Mouse (Mus musculus) cerebellum, adult 2 months (tissue): ENCODE measurements around the gene Tbx1. TPM values are rescaled to one million over a fixed set of nuclear protein-coding genes. Genes with fewer than 3 reads are reported as not detected.

Experiments used
- DNase-seq, 2 experiments: peaks; one replicate each; pipeline ENCODE4 v3.0.0; 2021
- H3K27ac ChIP-seq: fragments of 200-500 bp; 2 replicates; pipeline ENCODE4 v1.5.1; 2012; ENCODE audit warnings: low read length, control low read depth, inconsistent platforms; ENCODE audit not compliant: insufficient read depth
- H3K27me3 ChIP-seq: fragments of 200-500 bp; 2 replicates; pipeline ENCODE4 v1.6.1; 2012; ENCODE audit warnings: inconsistent platforms, mild to moderate bottlenecking, low read length, moderate library complexity; ENCODE audit not compliant: control insufficient read depth, insufficient read depth
- H3K4me1 ChIP-seq: fragments of 200-500 bp; 2 replicates; pipeline ENCODE4 v1.6.1; 2011; ENCODE audit warnings: low read length; ENCODE audit not compliant: control insufficient read depth, insufficient read depth
- H3K4me3 ChIP-seq: fragments of 200-500 bp; replicated peaks from 2 replicates; pipeline ENCODE3; 2011; ENCODE audit warnings: mild to moderate bottlenecking, low read depth, low read length, control low read depth; ENCODE audit not compliant: insufficient read depth
- CTCF ChIP-seq: fragments of 200-500 bp; IDR thresholded peaks from 2 replicates; pipeline ENCODE4 v1.5.1; 2011; ENCODE audit warnings: low read depth, mild to moderate bottlenecking, control low read depth, low read length, moderate library complexity, borderline replicate concordance; ENCODE audit not compliant: insufficient read depth
- POLR2A ChIP-seq: fragments of 200-500 bp; IDR thresholded peaks from 2 replicates; pipeline ENCODE4 v1.6.1; 2011; ENCODE audit warnings: low read length, control low read depth, borderline replicate concordance; ENCODE audit not compliant: insufficient read depth
- WGBS: fragments of 180-500 bp; shearing (Covaris S2); methylation state at CpG from one replicate; pipeline ENCODE4 v1.1.7; 2018; 5-methylcytosine and 5-hydroxymethylcytosine counted together
- polyA plus RNA-seq: library from polyadenylated mRNA; depleted of rRNA; stranded (reverse); fragments of >200 nt; gene quantifications from 2 replicates; pipeline ENCODE4 v1.2.3, GENCODE M21; 2012

The Tbx1 gene
- polyA plus RNA-seq, 1 experiment, result 3.0 TPM

DNA sequence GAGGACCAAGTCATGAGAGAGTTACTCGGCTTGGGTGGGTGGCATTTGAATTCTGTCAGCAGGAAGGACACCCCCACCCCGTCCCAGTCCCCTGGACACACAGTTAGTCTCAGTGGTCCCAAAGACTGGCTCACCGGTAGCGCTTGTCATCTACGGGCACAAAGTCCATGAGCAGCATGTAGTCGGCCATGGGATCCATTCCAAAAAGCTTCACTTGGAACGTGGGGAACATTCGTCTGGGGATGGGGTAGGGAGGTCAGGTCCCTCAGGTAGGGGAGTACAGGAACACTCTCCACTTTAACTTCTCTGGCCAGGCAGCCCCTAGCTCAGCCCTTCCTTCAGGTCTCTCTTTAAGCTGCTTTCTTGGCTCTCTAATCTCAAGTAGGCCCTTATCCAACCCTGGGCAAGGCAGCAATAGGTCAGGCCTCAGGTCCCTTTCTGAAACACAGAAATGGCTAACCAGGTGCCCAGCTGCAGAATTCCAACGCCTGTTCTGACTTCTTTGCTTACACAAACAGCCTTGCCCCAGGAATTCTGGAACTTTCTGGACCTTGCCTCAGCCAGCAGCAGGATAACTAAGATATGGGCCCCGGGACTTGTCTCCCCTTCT, 5.5 kb downstream of the Tbx1 start:
- Histone ChIP-seq H3K4me3 (no peak overlapping the region), H3K27me3 (peaks cover 10% of the 10 kb centered on the region; the same call in 1 of the 2 replicates), H3K4me1 (no peaks in the 10 kb centered on the region), H3K27ac (no peak overlapping the region)
- no peak for DNase-seq
- 52% methylated on average over 10 of the region's 10 CpGs for WGBS
- no peak for TF ChIP-seq CTCF
- no peak for TF ChIP-seq POLR2A

DNA sequence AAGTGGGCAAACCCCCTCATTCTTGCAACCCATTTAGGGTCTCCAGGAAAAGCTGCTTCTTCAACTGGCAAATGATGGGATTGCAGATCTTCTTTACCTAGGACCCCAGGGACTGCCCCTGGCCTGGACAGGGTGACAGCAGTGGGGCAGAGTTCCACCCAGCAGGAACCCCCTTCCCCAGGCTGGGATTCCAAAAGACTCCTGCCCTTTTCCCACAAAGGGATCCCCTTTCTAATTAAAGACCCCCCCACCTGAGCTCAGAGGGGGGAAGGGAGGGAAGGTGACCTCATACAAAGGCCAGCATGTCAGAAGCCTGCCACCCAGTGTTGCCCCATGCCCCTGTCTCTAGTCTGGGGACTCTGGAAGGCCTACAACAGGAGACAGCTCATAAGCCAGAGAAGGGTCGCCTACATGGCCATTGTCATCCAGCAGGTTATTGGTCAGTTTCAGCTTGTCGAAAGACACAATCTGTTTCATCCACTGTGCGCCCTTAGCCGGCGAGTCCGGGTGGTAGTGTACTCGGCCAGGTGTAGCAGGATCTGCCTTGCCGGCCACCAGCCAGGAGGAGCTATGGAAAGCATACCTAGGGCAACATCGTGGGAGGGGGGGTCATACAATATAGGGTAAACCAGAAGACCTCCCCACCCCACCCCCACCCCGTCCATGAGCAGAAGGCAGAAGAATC, 6.7 kb downstream of the Tbx1 start:
- 48% methylated on average over 10 of the region's 10 CpGs for WGBS
- no peak for DNase-seq
- Histone ChIP-seq H3K27ac (no peak overlapping the region), H3K27me3 (peaks cover 10% of the 10 kb centered on the region; the same call in 1 of the 2 replicates), H3K4me1 (no peaks in the 10 kb centered on the region), H3K4me3 (no peak overlapping the region)
- TF ChIP-seq POLR2A, result no peak
- TF ChIP-seq CTCF, result no peak

DNA sequence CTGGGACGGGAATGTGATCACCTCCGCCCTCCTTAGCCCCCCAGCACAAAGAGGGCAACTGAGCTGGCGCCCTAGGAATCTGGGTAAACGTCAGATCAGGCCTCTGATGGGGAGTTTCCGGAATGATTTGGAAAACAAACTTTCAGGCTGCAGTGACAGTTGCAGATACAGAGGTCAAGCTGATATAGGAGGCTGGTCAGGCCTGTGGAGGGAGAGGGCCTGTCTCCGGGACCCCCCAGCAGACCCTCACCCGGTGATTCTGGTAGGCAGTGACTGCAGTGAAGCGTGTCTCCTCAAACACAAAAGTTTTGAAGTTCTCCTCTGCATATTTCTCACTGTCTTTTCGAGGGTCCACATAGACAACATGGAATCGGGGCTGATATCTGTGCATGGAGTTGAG, 7.3 kb downstream of the Tbx1 start:
- 47% methylated on average over 10 of the region's 10 CpGs for WGBS

DNA sequence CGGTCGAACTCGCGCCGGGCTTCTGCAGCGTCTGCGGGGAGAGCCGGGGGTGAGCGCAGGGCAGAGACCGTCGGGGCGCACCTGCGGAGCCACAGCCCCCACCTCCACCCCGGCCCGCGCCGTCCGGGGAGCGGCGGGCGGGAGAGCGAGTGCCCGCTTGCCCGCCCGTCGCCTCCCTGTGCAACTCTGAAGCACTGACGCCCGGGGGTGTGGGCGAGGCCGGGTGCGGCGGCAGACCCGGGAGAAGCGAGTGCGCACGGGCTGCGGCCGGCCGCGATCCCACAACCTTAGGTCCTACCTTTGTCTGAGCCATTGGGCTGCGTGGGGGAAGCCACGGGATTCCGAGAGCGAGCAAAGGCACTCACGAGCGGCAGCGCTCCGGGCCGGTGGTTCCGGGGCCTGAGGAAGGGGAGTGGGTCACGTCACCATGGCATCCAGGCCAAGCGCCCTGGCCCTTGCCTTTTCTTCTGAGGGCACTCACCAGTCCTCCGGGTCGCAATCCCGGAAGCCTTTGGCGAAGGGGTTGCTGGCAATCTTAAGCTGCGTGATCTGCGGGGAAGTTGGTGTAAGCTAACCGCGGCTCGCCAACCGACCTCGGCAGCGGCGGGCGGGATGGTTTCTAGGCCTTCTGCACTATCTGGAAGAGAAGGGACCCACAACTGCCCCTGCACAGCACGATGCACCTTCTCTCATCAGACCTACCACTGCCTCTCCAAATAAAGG, 7.9 kb downstream of the Tbx1 start:
- no peak overlapping the region for H3K4me3 ChIP-seq
- no peak for DNase-seq
- H3K27ac ChIP-seq, result no peak overlapping the region
- WGBS, result 3% methylated on average over 65 of the region's 67 CpGs
- TF ChIP-seq POLR2A (no peak), CTCF (no peak)
- peaks cover 8% of the 10 kb centered on the region; the same call in 1 of the 2 replicates for H3K27me3 ChIP-seq
- no peaks in the 10 kb centered on the region for H3K4me1 ChIP-seq

More for the DNA sequence above, 7.3 kb downstream of the Tbx1 start:
- peaks cover 8% of the 10 kb centered on the region; the same call in 1 of the 2 replicates for H3K27me3 ChIP-seq
- H3K4me1 ChIP-seq, result no peaks in the 10 kb centered on the region
- no peak overlapping the region for H3K27ac ChIP-seq
- no peak for TF ChIP-seq CTCF
- TF ChIP-seq POLR2A, result no peak
- no peak overlapping the region for H3K4me3 ChIP-seq
- no peak for DNase-seq

DNA sequence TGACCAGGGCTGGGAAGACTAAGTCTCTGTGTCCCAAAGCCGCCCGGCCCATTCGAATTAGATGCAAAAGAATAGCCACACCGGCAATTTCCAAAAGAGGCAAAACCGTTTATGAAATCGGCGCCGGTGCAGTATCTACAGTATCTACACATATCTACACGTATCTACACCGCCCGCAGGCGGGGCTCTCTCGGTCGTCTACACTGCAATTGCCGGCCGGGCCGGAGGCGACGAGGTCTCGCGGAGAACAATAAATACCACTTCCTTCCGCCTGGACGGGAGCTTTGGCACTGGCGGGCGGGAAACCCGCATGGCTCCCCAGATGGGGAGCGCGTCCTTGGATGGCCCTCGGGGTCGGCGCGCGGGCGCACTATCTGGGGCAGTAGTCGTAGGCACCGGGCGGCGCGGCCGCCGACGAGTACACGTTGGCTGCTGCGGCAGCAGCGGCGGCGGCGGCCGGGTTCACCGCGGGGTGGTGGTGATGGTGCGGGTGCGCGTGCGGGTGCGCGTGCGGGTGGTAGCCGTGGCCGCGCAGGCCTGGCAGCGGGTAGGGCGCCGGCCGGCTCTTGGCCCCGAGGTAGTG, 8.8 kb downstream of the Tbx1 start:
- Histone ChIP-seq H3K27me3 (peaks cover 7% of the 10 kb centered on the region; the same call in 1 of the 2 replicates), H3K4me1 (no peaks in the 10 kb centered on the region), H3K27ac (no peak overlapping the region), H3K4me3 (peak overlapping the region; percentile 20)
- WGBS, result 1% methylated on average over 64 of the region's 66 CpGs
- no peak for DNase-seq
- no peak for TF ChIP-seq CTCF

DNA sequence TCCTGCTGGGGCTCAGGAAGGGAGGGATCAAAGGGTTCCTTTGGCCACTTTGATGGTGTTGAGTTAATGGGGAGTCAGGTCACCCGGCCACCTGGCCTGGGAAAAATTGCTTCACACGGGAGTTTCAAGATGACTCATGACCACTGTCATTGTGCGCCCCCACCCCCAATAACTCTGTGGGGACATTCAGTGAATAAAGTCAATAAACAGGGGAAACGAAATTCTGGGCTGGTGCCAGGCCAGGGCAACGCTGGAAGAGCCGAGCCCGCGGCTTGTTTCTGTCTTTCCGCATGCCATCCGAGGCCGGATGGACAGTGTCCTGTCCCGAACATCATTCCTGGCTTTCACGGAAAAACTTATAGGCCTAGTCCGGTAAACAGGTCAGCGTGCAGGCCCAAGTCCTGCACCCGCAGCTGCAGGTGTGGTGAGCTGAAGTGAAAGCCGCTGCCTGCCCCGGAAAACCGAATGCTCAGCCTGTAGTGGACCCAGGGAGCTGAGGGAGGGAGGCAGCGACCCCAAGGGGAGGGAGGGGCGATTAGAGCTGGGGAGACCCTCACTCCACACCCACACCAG, 9.3 kb downstream of the Tbx1 start:
- Histone ChIP-seq H3K27me3 (peaks cover 6% of the 10 kb centered on the region; the same call in 1 of the 2 replicates), H3K27ac (no peak overlapping the region), H3K4me1 (no peaks in the 10 kb centered on the region), H3K4me3 (no peak overlapping the region)
- no peak for TF ChIP-seq POLR2A
- TF ChIP-seq CTCF, result no peak
- WGBS, result 10% methylated on average over 21 of the region's 21 CpGs
- DNase-seq, result no peak

DNA sequence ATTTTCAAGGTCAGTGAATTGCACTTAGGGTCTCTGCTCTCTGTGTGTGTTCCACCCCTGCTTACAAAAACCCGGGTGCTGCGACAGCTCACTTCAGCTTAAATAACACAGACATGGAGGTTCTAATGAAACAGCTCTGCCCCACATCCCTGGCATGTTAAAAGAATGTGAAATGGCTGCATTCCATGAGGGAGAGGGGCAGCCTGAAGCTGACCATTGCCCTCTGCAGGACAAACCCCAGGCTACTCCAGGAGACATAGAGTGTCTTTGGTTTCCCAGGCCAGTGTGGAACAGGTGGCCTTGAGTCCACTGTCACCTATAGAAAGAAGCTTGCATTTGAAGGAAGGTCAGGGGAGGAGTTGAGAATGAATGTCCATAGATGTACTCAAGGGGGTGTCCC, 10.1 kb downstream of the Tbx1 start:
- 49% methylated on average over 2 of the region's 2 CpGs for WGBS
- DNase-seq, result no peak
- no peaks in the 10 kb centered on the region for H3K4me1 ChIP-seq
- no peak overlapping the region for H3K27ac ChIP-seq
- H3K27me3 ChIP-seq, result peaks cover 4% of the 10 kb centered on the region; the same call in 1 of the 2 replicates
- TF ChIP-seq POLR2A, result no peak
- TF ChIP-seq CTCF, result no peak
- no peak overlapping the region for H3K4me3 ChIP-seq
